Mouse (Mus musculus): ENCODE measurements at regions not wholly inside any gene's neighbourhood (a gene's known extent, or its start where the extent isn't known, plus 50 kb on each side); places are given as distances from the start of the nearest gene placed in this dataset.

GRCm38 (mm10) chr2:79544793-79545260, 88.2 kb upstream of the Cerkl start:
- Histone ChIP-seq H3K36me3 (ENCODE audit: control insufficient read depth, insufficient read depth, low read length) (no peaks in the 10 kb centered on the region), H3K27me3 (ENCODE audit: control insufficient read depth, insufficient read depth, low read depth, low read length) (no peaks in the 10 kb centered on the region), H3K4me1 (replicated peaks; ENCODE audit: control insufficient read depth, insufficient read depth, low read length) (peaks cover 12% of the 10 kb centered on the region), H3K4me2 (ENCODE audit: low read depth, low read length) (no peak overlapping the region), H3K9ac (ENCODE audit: low read length) (no peak overlapping the region), H3K9me3 (ENCODE audit: control insufficient read depth, low read length) (no peaks in the 10 kb centered on the region), H3K4me3 (ENCODE audit: low read length) (no peak overlapping the region), H3K27ac (ENCODE audit: low read length) (no peak overlapping the region)
- 24% methylated on average over 4 of the region's 4 CpGs for WGBS
- 0 out of 2 replicates have a peak, but pooled peaks have one; percentile 39 for ATAC-seq (ENCODE audit: low read depth)

- Histone ChIP-seq H3K4me1 (replicated peaks; ENCODE audit: control insufficient read depth, insufficient read depth, low read length) (peaks cover 12% of the 10 kb centered on the region), H3K9me3 (ENCODE audit: control insufficient read depth, low read length) (no peaks in the 10 kb centered on the region), H3K4me3 (ENCODE audit: low read length) (no peak overlapping the region), H3K9ac (ENCODE audit: low read length) (no peak overlapping the region), H3K27ac (ENCODE audit: low read length) (no peak overlapping the region), H3K4me2 (ENCODE audit: low read depth, low read length) (no peak overlapping the region), H3K27me3 (ENCODE audit: control insufficient read depth, insufficient read depth, low read depth, low read length) (no peaks in the 10 kb centered on the region), H3K36me3 (ENCODE audit: control insufficient read depth, insufficient read depth, low read length) (no peaks in the 10 kb centered on the region)
- no peak for ATAC-seq (ENCODE audit: low read depth)
- WGBS: 71% methylated on average over 4 of the region's 4 CpGs
These were observed 88.9 kb upstream of the Itprid2 start for GRCm38 (mm10) chr2:79546206-79546605.

- 34% methylated on average over 3 of the region's 3 CpGs for WGBS
- Histone ChIP-seq H3K9ac (ENCODE audit: low read length) (no peak overlapping the region), H3K4me1 (replicated peaks; ENCODE audit: control insufficient read depth, insufficient read depth, low read length) (peaks cover 12% of the 10 kb centered on the region), H3K4me3 (ENCODE audit: low read length) (no peak overlapping the region), H3K9me3 (ENCODE audit: control insufficient read depth, low read length) (no peaks in the 10 kb centered on the region), H3K27me3 (ENCODE audit: control insufficient read depth, insufficient read depth, low read depth, low read length) (no peaks in the 10 kb centered on the region), H3K4me2 (ENCODE audit: low read depth, low read length) (no peak overlapping the region), H3K27ac (ENCODE audit: low read length) (no peak overlapping the region), H3K36me3 (ENCODE audit: control insufficient read depth, insufficient read depth, low read length) (no peaks in the 10 kb centered on the region)
- ATAC-seq (ENCODE audit: low read depth): no peak
These were observed 87.9 kb upstream of the Itprid2 start for GRCm38 (mm10) chr2:79547284-79547683.

- ATAC-seq (ENCODE audit: low read depth): no peak
- Histone ChIP-seq H3K27me3 (ENCODE audit: control insufficient read depth, insufficient read depth, low read depth, low read length) (no peaks in the 10 kb centered on the region), H3K27ac (ENCODE audit: low read length) (no peak overlapping the region), H3K36me3 (ENCODE audit: control insufficient read depth, insufficient read depth, low read length) (no peaks in the 10 kb centered on the region), H3K4me1 (replicated peaks; ENCODE audit: control insufficient read depth, insufficient read depth, low read length) (peaks cover 12% of the 10 kb centered on the region), H3K4me2 (ENCODE audit: low read depth, low read length) (no peak overlapping the region), H3K9ac (ENCODE audit: low read length) (no peak overlapping the region), H3K4me3 (ENCODE audit: low read length) (no peak overlapping the region), H3K9me3 (ENCODE audit: control insufficient read depth, low read length) (no peaks in the 10 kb centered on the region)
- 36% methylated on average over 8 of the region's 8 CpGs for WGBS
These were observed 87.0 kb upstream of the Itprid2 start for GRCm38 (mm10) chr2:79548039-79548600.

GRCm38 (mm10) chr2:79549781-79550180, 85.4 kb upstream of the Itprid2 start:
- no peaks in the 10 kb centered on the region for H3K9me3 ChIP-seq (ENCODE audit: control insufficient read depth, low read length)
- ATAC-seq (ENCODE audit: low read depth): no peak
- no peak overlapping the region for H3K9ac ChIP-seq (ENCODE audit: low read length)
- no peaks in the 10 kb centered on the region for H3K36me3 ChIP-seq (ENCODE audit: control insufficient read depth, insufficient read depth, low read length)
- no peaks in the 10 kb centered on the region for H3K27me3 ChIP-seq (ENCODE audit: control insufficient read depth, insufficient read depth, low read depth, low read length)
- no peak overlapping the region for H3K4me3 ChIP-seq (ENCODE audit: low read length)
- H3K27ac ChIP-seq (ENCODE audit: low read length): no peak overlapping the region
- H3K4me1 ChIP-seq (replicated peaks; ENCODE audit: control insufficient read depth, insufficient read depth, low read length): peaks cover 11% of the 10 kb centered on the region
- WGBS: 78% methylated on average over 3 of the region's 3 CpGs
- no peak overlapping the region for H3K4me2 ChIP-seq (ENCODE audit: low read depth, low read length)

GRCm38 (mm10) chr2:79550432-79550831, 84.7 kb upstream of the Itprid2 start:
- Histone ChIP-seq H3K4me1 (replicated peaks; ENCODE audit: control insufficient read depth, insufficient read depth, low read length) (peaks cover 9% of the 10 kb centered on the region), H3K4me2 (ENCODE audit: low read depth, low read length) (no peak overlapping the region), H3K36me3 (ENCODE audit: control insufficient read depth, insufficient read depth, low read length) (no peaks in the 10 kb centered on the region), H3K27me3 (ENCODE audit: control insufficient read depth, insufficient read depth, low read depth, low read length) (no peaks in the 10 kb centered on the region), H3K4me3 (ENCODE audit: low read length) (no peak overlapping the region), H3K9me3 (ENCODE audit: control insufficient read depth, low read length) (no peaks in the 10 kb centered on the region), H3K9ac (ENCODE audit: low read length) (no peak overlapping the region), H3K27ac (ENCODE audit: low read length) (no peak overlapping the region)
- ATAC-seq (ENCODE audit: low read depth): no peak
- 74% methylated on average over 3 of the region's 3 CpGs for WGBS

GRCm38 (mm10) chr2:79552481-79552880, 82.7 kb upstream of the Itprid2 start:
- Histone ChIP-seq H3K4me1 (replicated peaks; ENCODE audit: control insufficient read depth, insufficient read depth, low read length) (peaks cover 8% of the 10 kb centered on the region), H3K9ac (ENCODE audit: low read length) (no peak overlapping the region), H3K36me3 (ENCODE audit: control insufficient read depth, insufficient read depth, low read length) (no peaks in the 10 kb centered on the region), H3K27ac (ENCODE audit: low read length) (no peak overlapping the region), H3K4me2 (ENCODE audit: low read depth, low read length) (no peak overlapping the region), H3K4me3 (ENCODE audit: low read length) (no peak overlapping the region), H3K9me3 (ENCODE audit: control insufficient read depth, low read length) (no peaks in the 10 kb centered on the region), H3K27me3 (ENCODE audit: control insufficient read depth, insufficient read depth, low read depth, low read length) (no peaks in the 10 kb centered on the region)
- no peak for ATAC-seq (ENCODE audit: low read depth)
- WGBS: 76% methylated on average over 5 of the region's 5 CpGs

- H3K27me3 ChIP-seq (ENCODE audit: control insufficient read depth, insufficient read depth, low read depth, low read length): no peaks in the 10 kb centered on the region
- H3K27ac ChIP-seq (ENCODE audit: low read length): no peak overlapping the region
- no peaks in the 10 kb centered on the region for H3K9me3 ChIP-seq (ENCODE audit: control insufficient read depth, low read length)
- 61% methylated on average over 2 of the region's 2 CpGs for WGBS
- H3K4me2 ChIP-seq (ENCODE audit: low read depth, low read length): no peak overlapping the region
- no peak overlapping the region for H3K4me3 ChIP-seq (ENCODE audit: low read length)
- H3K9ac ChIP-seq (ENCODE audit: low read length): no peak overlapping the region
- no peaks in the 10 kb centered on the region for H3K36me3 ChIP-seq (ENCODE audit: control insufficient read depth, insufficient read depth, low read length)
- no peaks in the 10 kb centered on the region for H3K4me1 ChIP-seq (replicated peaks; ENCODE audit: control insufficient read depth, insufficient read depth, low read length)
- ATAC-seq (ENCODE audit: low read depth): no peak
These were observed 79.8 kb upstream of the Itprid2 start for GRCm38 (mm10) chr2:79555395-79555794.

- Histone ChIP-seq H3K27me3 (ENCODE audit: control insufficient read depth, insufficient read depth, low read depth, low read length) (no peaks in the 10 kb centered on the region), H3K4me1 (replicated peaks; ENCODE audit: control insufficient read depth, insufficient read depth, low read length) (no peaks in the 10 kb centered on the region), H3K4me3 (ENCODE audit: low read length) (no peak overlapping the region), H3K9ac (ENCODE audit: low read length) (no peak overlapping the region), H3K4me2 (ENCODE audit: low read depth, low read length) (no peak overlapping the region), H3K27ac (ENCODE audit: low read length) (no peak overlapping the region), H3K36me3 (ENCODE audit: control insufficient read depth, insufficient read depth, low read length) (no peaks in the 10 kb centered on the region), H3K9me3 (ENCODE audit: control insufficient read depth, low read length) (no peaks in the 10 kb centered on the region)
- 87% methylated on average over 3 of the region's 3 CpGs for WGBS
- no peak for ATAC-seq (ENCODE audit: low read depth)
These were observed 77.8 kb upstream of the Itprid2 start for GRCm38 (mm10) chr2:79557361-79557760.
